Mouse (Mus musculus): Measurements from ENCODE around the gene Sec1. TPM values are rescaled to one million over a fixed set of nuclear protein-coding genes. Genes with fewer than 3 reads are reported as not detected.
"Not testable (repeated sequence)": the region's sequence is repeated elsewhere in the genome, so short reads cannot be mapped to it uniquely, and the experiment has no call there.

The Sec1 gene
- polyA plus RNA-seq, 1 experiment from 2014 or later: 2.0 TPM

DNA sequence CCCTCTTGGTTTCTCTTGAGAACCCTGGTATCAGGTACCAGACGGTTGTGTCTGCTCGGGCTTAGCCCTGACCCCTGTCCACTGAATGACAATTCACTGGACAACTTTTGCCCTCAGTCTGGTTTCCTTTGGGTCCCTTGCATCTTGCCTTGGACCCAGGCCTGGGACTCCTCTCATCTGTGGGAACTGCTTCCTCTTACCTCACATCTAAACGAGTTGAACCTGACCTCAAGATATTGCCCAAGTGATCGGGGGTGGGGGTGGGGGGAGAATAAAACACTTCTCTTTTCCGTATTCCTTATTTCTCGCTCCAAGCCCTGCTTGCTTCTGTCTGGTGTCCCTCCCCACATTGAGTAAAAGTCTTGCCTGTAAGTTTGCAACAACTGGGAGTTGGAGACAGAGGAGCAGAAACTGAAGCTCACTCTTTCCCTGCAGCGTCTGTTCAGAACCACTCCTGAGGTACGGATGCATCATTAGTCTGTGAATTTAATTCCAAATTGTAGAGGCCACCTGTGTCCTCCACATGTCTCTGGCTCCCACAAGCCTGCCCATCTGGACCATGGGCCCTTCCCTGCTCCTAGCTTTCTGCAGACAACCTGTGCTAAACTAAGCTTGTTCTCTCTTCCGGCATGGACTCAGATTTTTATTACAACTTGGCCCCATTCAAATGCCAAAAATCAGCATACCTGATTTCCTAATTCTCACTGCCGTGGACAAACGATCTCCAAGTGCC is 33.3 kb downstream of the Sec1 start:
- Histone ChIP-seq H3K36me3 (no peaks in the 10 kb centered on the region), H3K4me3 (replicated peaks) (no peak overlapping the region), H3K27me3 (replicated peaks) (no peaks in the 10 kb centered on the region; the same call in 1 of the 2 replicates), H3K4me1 (replicated peaks) (peaks cover 18% of the 10 kb centered on the region), H3K27ac (no peak overlapping the region), H3K9me3 (no peaks in the 10 kb centered on the region), H3K4me2 (replicated peaks) (no peak overlapping the region), H3K9ac (no peak overlapping the region)
- 83% methylated on average over 11 of the region's 11 CpGs for WGBS
- ATAC-seq: no peak

DNA sequence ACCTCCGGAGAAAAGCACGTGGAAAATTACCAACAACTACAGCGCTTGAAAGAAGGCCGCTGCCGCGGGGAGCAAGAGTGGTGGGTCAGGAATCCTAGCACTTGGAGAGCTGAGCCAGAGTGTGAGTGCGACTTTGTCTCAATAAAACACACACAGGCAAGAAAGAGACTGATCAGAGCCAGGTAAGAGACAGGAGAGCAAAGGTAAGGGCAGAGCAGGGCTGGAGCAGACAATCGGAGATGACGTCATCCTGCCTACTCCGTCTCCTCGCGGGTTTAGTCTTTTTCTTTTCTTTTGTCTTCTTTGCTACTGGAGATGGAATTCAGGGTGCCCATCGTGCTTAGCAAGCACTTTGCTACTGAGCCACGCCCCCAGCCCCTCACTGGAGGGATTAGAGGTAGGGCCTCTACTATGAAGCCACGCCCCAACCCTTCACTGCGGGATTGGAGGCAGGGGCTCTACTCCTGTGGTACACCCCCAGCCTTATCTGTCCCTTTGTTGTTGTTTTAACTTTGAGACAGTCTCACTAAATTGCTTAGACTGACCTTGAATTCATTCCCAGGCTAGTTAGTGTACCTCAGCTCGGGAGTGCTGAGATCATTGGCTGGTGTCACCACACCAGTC is 39.7 kb downstream of the Sec1 start:
- Histone ChIP-seq H3K9ac (no peak overlapping the region), H3K4me2 (replicated peaks) (peak overlapping the region; percentile 50), H3K27me3 (replicated peaks) (no peaks in the 10 kb centered on the region), H3K27ac (no peak overlapping the region), H3K36me3 (no peaks in the 10 kb centered on the region), H3K4me1 (replicated peaks) (0 out of 2 replicates have a peak, but pooled peaks cover 8% of the 10 kb centered on the region), H3K9me3 (no peaks in the 10 kb centered on the region), H3K4me3 (replicated peaks) (0 out of 2 replicates have a peak overlapping the region, but pooled peaks have one; percentile 2)
- WGBS: 34% methylated on average over 17 of the region's 17 CpGs
- peak; percentile 82 for ATAC-seq

DNA sequence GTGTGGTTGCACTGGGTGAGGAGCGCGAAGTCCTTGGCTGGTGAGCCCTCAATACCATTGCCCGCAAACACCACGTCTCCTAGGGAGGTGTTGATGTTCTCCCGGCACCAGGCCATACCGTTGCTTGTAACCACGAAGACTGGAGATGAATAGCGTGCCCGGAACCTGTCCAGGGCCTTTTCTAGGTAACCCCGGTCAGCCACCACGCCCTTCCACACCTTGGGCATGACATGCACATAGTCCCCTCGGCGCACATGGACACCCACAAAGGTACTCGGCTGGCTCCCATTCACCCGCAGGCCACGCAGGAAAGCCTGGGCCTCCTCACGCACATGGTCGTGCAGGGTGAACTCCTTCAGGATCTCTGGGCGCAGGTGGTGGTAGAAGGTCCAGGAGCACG is 43.7 kb downstream of the Sec1 start:
- H3K4me1 ChIP-seq (replicated peaks): not testable (repeated sequence)

DNA sequence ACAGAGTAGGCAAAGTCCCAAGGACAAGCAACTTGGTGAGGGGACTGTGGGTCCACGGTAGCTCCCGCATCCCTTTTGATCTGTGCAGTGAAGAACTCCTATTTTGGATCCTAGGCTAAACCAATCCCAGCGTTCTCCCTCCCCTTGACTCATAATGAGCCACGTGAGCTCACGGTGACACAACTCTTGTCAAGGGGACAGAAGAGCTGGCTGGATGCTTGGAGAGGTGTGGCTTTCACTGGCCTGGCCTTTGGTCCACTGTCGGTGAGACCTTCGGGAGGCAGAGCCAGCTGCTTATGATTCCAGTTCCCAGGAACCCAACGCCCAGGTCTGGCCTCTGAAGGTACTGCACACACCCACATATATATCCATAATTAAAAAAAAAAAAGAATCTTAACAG is 44.9 kb downstream of the Sec1 start:
- WGBS: 70% methylated on average over 8 of the region's 8 CpGs
- ATAC-seq: no peak
- Histone ChIP-seq H3K4me3 (replicated peaks) (no peak overlapping the region), H3K9me3 (no peaks in the 10 kb centered on the region), H3K27ac (no peak overlapping the region), H3K27me3 (replicated peaks) (no peaks in the 10 kb centered on the region), H3K4me1 (replicated peaks) (peaks cover 10% of the 10 kb centered on the region; the same call in 1 of the 2 replicates), H3K36me3 (no peaks in the 10 kb centered on the region), H3K4me2 (replicated peaks) (no peak overlapping the region), H3K9ac (no peak overlapping the region)

More for the DNA sequence above, 43.7 kb downstream of the Sec1 start:
- not testable (repeated sequence) for H3K9ac ChIP-seq; H3K36me3 ChIP-seq; H3K9me3 ChIP-seq; H3K27me3 ChIP-seq (replicated peaks); H3K27ac ChIP-seq; H3K4me3 ChIP-seq (replicated peaks); ATAC-seq; H3K4me2 ChIP-seq (replicated peaks)
- WGBS: 94% methylated on average over 20 of the region's 20 CpGs

DNA sequence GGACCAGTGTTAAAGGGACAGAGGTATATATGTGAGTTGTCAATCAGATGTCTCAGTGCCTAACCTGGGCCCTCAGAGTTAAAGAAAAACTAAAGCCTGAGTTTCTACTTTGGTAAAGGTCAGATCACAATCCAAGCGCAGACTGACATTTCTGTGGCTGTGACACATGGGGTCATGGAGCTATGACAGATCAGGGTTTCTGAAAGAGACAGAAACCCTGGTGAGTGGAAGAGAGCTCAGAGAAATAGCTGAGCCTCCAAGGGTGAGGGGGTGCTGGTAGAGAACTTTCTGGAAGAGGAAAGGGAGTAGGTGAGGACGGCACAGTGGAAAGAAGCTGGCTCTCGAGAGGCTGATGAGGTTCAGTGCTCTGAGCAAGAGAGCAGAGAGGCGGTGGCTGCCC is 47.5 kb downstream of the Sec1 start:
- Histone ChIP-seq H3K9me3 (no peaks in the 10 kb centered on the region), H3K4me2 (replicated peaks) (no peak overlapping the region), H3K36me3 (no peaks in the 10 kb centered on the region), H3K9ac (no peak overlapping the region), H3K27ac (no peak overlapping the region), H3K27me3 (replicated peaks) (no peaks in the 10 kb centered on the region), H3K4me1 (replicated peaks) (peaks cover 21% of the 10 kb centered on the region), H3K4me3 (replicated peaks) (no peak overlapping the region)
- no peak for ATAC-seq
- WGBS: 82% methylated on average over 4 of the region's 4 CpGs

DNA sequence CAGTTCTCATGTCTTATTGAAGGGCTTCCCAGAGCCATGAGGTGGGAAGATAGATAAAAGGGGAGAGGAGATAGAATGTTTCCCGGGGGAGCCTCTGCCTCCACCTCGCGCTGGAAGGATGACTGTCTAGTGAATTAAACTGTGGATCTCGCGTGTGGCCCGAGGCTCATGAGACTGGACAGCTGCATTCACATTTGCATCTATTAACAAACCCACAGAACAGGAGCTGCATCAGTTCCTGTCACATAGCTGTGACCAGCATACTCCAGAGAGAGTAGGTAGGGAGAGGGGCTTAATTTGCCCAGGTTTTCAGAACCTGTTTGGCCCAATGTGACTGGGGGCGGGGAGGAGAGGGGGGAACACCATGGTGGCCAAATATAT is 48.6 kb downstream of the Sec1 start:
- Histone ChIP-seq H3K9ac (no peak overlapping the region), H3K27ac (no peak overlapping the region), H3K4me2 (replicated peaks) (no peak overlapping the region), H3K36me3 (no peaks in the 10 kb centered on the region), H3K4me3 (replicated peaks) (no peak overlapping the region), H3K27me3 (replicated peaks) (no peaks in the 10 kb centered on the region), H3K9me3 (no peaks in the 10 kb centered on the region), H3K4me1 (replicated peaks) (peaks cover 31% of the 10 kb centered on the region)
- WGBS: 85% methylated on average over 7 of the region's 7 CpGs
- no peak for ATAC-seq

DNA sequence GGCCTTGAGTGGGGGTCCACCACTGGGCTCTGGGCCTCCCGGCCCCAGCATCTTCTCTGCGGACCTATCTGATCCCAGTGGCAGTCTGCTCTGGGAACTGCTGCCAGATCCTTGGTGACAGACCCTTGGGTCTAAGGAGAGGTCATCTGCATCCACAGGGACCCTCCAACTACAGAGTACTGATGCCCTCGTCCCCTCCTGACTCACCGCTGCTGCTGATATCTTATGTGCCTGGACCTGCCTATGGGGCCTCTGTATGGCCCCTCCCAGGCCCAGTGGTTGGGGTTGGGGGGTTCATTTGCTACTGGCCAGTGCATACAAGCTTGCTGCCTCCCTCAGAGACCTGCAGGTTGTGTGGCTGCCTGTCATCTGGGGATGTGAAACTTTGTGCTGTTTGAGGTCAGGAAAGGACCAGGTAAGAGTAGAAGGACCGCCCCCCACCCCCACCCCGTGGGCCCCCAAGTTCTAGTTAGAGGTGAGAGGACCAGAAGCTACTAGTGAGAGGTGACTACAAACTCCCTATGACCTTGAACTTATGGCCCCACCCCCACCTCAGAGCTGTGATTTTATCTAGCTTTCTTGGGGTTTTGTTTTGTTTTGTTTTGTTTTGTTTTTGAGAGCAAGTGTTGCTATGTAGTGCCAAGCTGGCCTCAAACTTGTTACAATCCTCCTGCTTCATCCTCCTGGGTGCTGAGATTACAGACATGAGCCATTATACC is 49.2 kb downstream of the Sec1 start:
- Histone ChIP-seq H3K27ac (peak overlapping the region; percentile 84), H3K4me1 (replicated peaks) (peaks cover 35% of the 10 kb centered on the region), H3K9ac (peak overlapping the region; percentile 21; the same call in 1 of the 2 replicates), H3K36me3 (no peaks in the 10 kb centered on the region), H3K9me3 (no peaks in the 10 kb centered on the region), H3K4me2 (replicated peaks) (peak overlapping the region; percentile 78; the same call in 1 of the 2 replicates), H3K27me3 (replicated peaks) (no peaks in the 10 kb centered on the region), H3K4me3 (replicated peaks) (peak overlapping the region; percentile 44)
- 70% methylated on average over 6 of the region's 6 CpGs for WGBS
- no peak for ATAC-seq

DNA sequence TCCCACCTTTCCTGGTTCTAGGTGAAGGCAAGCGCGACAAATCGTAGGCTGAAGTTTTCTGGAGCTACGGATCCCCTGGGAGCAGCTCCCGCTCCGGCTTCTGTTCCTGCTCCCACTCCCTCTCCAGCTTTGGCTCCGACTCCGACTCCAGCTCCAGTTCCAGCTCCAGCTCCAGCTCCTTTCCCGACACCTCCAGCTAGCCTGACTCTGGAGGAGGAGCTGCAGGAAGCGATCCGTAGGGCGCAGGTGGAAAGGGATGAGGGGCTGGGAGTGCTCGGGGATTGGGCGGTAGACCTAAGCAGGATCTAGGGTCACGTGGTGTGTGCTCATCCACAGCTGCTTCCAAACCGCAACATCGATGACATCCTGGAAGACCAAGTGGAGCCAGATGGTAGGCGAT is 50.0 kb downstream of the Sec1 start:
- peak; percentile 14 for ATAC-seq
- Histone ChIP-seq H3K9ac (peak overlapping the region; percentile 21; the same call in 1 of the 2 replicates), H3K4me3 (replicated peaks) (peak overlapping the region; percentile 44), H3K4me1 (replicated peaks) (peaks cover 41% of the 10 kb centered on the region), H3K9me3 (no peaks in the 10 kb centered on the region), H3K36me3 (no peaks in the 10 kb centered on the region), H3K27ac (peak overlapping the region; percentile 84), H3K4me2 (replicated peaks) (peak overlapping the region; percentile 78), H3K27me3 (replicated peaks) (no peaks in the 10 kb centered on the region)
- 9% methylated on average over 18 of the region's 18 CpGs for WGBS

DNA sequence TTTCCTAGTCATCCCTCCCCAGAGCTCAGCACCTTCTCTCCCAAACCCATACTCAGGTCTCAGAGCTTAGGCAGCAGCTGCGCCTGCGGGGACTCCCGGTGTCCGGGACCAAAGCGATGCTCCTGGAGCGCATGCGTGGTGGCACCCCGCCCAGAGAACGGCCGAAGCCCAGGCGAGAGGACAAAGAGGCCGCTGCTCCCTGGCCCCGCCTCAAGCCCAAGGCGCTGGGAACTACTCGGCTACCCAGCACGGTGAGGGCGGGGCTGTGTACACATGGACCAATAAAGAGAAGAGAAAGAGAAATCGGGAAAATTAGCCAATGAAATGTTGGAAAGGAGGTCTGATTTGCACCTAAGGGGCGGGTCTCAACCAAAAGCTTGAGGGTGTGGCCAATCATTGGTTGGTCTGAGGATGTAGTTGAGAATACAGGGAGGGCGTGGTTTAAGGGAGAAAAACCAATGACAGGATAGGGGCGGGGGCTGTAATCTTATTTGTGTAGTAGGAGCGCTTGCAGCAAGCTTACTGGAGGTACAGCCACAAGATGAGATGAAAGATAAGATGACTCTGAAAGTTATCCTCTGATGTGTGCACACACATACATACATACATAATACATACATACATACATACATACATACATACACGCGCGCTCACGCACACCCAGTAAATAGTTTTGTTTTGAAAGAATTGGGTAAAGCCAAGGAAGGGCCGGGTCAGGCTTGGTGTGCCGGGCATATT is 50.6 kb downstream of the Sec1 start:
- peak overlapping the region; percentile 78 for H3K4me2 ChIP-seq (replicated peaks)
- H3K27me3 ChIP-seq (replicated peaks): no peaks in the 10 kb centered on the region
- H3K4me3 ChIP-seq (replicated peaks): peak overlapping the region; percentile 44
- ATAC-seq: peak; percentile 92
- H3K36me3 ChIP-seq: no peaks in the 10 kb centered on the region
- no peaks in the 10 kb centered on the region for H3K9me3 ChIP-seq
- peak overlapping the region; percentile 57 for H3K9ac ChIP-seq
- 3% methylated on average over 28 of the region's 28 CpGs for WGBS
- H3K27ac ChIP-seq: peak overlapping the region; percentile 86
- H3K4me1 ChIP-seq (replicated peaks): peaks cover 42% of the 10 kb centered on the region

DNA sequence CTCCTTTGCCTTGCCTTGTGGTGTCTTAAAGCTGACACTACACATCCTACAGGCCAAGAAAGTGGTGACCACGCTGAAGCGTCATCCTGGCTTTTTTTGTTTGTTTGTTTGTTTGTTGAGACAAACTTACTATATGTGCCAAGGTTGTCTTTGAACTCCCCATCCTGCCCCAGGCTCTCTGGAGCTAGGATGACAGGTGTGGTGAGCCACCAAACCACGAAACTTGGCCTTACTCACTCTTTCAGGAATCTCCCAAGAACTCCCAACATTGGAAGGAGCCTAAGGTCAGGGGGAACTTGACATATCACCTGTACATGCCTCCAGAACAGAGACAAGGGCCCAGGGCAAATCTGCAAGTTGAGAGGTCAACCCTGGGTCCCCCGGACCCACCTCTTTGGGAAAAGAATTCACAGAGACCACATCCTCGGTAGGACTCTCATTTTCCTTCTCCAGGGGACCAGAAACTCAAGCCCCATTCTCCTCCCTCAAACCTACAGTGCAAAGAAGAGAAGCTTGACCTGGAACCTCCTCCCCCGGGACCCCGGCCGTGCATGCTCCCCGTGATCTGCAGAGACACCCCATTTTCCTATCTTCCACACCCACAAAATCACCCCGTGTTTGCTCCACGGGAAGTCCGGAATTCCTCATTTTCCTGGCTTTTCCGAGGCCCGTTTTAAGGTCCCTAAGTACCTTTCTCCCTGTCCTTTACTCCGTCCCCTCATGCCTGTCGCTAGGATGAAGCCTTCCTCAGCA is 51.5 kb downstream of the Sec1 start:
- Histone ChIP-seq H3K9ac (peak overlapping the region; percentile 57), H3K27me3 (replicated peaks) (no peaks in the 10 kb centered on the region), H3K9me3 (no peaks in the 10 kb centered on the region), H3K4me3 (replicated peaks) (peak overlapping the region; percentile 44), H3K27ac (peak overlapping the region; percentile 86), H3K36me3 (no peaks in the 10 kb centered on the region), H3K4me2 (replicated peaks) (peak overlapping the region; percentile 78), H3K4me1 (replicated peaks) (peaks cover 42% of the 10 kb centered on the region)
- ATAC-seq: no peak
- 31% methylated on average over 16 of the region's 16 CpGs for WGBS

DNA sequence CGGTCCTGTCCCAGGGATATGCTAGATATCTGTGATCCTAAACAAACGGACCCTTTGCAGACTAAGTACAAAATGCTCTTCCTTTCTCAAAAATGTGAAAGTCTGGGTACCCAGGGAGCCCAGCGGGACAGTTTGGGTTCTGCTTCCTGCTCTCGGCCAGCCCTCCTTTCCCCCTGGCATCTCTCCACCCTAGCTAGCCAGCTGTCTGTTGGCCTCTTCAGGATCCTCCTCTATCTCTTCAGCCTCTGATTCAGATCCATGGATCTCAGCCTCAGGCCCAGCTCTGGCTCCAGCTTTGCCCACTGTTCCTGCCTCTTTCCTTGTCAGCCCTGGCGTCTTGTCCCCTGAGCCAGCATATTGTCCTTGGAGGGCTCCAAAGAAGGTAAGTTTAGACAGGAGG is 52.1 kb downstream of the Sec1 start:
- Histone ChIP-seq H3K27me3 (replicated peaks) (no peaks in the 10 kb centered on the region), H3K4me2 (replicated peaks) (peak overlapping the region; percentile 78), H3K4me3 (replicated peaks) (0 out of 2 replicates have a peak overlapping the region, but pooled peaks have one; percentile 15), H3K36me3 (no peaks in the 10 kb centered on the region), H3K4me1 (replicated peaks) (peaks cover 42% of the 10 kb centered on the region), H3K27ac (peak overlapping the region; percentile 37; the same call in 1 of the 2 replicates), H3K9ac (peak overlapping the region; percentile 8; the same call in 1 of the 2 replicates), H3K9me3 (no peaks in the 10 kb centered on the region)
- WGBS: 70% methylated on average over 5 of the region's 5 CpGs
- ATAC-seq: no peak

Data from intestine, embryonic 15.5 days (tissue).